In the genomic region with DNA sequence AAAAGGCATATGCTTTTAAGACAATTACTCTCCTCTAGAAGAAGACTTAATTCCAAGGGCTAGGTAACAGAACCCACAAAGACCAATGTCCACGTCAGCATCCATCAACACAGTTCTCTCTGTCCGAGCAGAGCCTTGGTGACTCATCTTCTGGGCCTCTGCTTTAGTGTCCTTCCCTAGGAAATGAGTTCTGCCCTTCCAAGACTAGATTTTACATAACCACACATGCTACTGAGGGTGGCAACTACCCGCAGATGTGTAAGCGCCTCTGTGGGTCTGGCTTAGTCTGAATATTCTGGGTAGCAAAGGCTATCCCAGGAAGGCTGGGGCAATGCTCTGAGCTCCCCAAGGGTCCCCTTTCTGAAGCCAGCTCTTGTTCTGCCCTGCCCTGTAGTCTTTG, we compare ENCODE assay signal across 15 mouse cellular contexts.
"Had no signal": no experiment of that assay in that cellular context is flagged by ENCODE, and none has a peak within 500 bp of the region (broad histone marks: within the 10 kb centered on the region; RNA-seq: fewer than 3 reads in every experiment).

No protein-coding gene starts in this region.

- H3K27me3 ChIP-seq: limb, embryonic 15.5 days; liver, embryonic 12.5 days; megakaryocyte, embryonic 14.5 days; midbrain, embryonic 15.5 days; neural tube, embryonic 13.5 days had no signal

- ATAC-seq: liver, embryonic 12.5 days; midbrain, embryonic 15.5 days had no signal

- H3K9ac ChIP-seq: limb, embryonic 15.5 days; liver, embryonic 12.5 days; lung, embryonic 14.5 days; midbrain, embryonic 15.5 days; neural tube, embryonic 13.5 days had no signal

- H3K27ac ChIP-seq: limb, embryonic 15.5 days; liver, embryonic 12.5 days; macrophage; midbrain, embryonic 15.5 days; neural tube, embryonic 13.5 days had no signal

- H3K4me2 ChIP-seq: limb, embryonic 15.5 days; liver, embryonic 12.5 days; lung, embryonic 14.5 days; midbrain, embryonic 11.5 days; midbrain, embryonic 15.5 days; neural tube, embryonic 13.5 days had no signal

- H3K4me3 ChIP-seq: limb, embryonic 15.5 days; liver, embryonic 12.5 days; megakaryocyte, embryonic 14.5 days; midbrain, embryonic 15.5 days; neural tube, embryonic 13.5 days had no signal

- H3K4me1 ChIP-seq: limb, embryonic 15.5 days; midbrain, embryonic 15.5 days; neural tube, embryonic 13.5 days had no signal

- H3K9me3 ChIP-seq: limb, embryonic 15.5 days; liver, embryonic 12.5 days; megakaryocyte, embryonic 14.5 days; midbrain, embryonic 15.5 days; neural tube, embryonic 13.5 days had no signal

- DNase-seq: kidney, postnatal 14 days; layer of hippocampus, adult 9-11 months; layer of hippocampus, postnatal 36 days; lung, embryonic 14.5 days; lung, postnatal 10 days; right cerebral cortex, postnatal 14 days; thymus, adult 18-20 months; thymus, postnatal 14 days had no signal
